Mouse (Mus musculus): ENCODE results near the gene Clptm1l. TPM values are rescaled to one million over a fixed set of nuclear protein-coding genes. Genes with fewer than 3 reads are reported as not detected.
A peak's percentile ranks its signal among the peaks of the same experiment; 100 is the strongest.

Gene Clptm1l
- polyA plus RNA-seq, 1 experiment from 2014 or later = 130 TPM

DNA sequence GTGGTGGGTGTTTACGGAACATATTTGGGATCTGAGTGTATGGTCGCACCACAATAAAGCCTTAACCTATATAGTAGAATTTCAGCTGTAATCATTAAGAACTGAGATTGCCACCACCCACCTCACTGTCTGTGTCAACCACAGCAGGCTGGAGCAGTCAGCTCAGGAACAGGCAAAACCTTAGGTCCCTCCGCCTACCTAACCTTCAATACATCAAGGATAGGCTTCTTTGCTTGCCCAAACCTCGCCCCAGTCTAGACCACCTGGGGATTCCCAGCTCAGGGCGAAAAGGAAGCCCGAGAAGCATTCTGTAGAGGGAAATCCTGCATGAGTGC, 22.6 kb downstream of the Clptm1l start:
- H3K27ac ChIP-seq = no peak overlapping the region
- WGBS = 45% methylated on average over 6 of the region's 6 CpGs
- ATAC-seq (ENCODE audit: insufficient number of reproducible peaks, insufficient read depth, low FRiP score, low TSS enrichment) = no peak

DNA sequence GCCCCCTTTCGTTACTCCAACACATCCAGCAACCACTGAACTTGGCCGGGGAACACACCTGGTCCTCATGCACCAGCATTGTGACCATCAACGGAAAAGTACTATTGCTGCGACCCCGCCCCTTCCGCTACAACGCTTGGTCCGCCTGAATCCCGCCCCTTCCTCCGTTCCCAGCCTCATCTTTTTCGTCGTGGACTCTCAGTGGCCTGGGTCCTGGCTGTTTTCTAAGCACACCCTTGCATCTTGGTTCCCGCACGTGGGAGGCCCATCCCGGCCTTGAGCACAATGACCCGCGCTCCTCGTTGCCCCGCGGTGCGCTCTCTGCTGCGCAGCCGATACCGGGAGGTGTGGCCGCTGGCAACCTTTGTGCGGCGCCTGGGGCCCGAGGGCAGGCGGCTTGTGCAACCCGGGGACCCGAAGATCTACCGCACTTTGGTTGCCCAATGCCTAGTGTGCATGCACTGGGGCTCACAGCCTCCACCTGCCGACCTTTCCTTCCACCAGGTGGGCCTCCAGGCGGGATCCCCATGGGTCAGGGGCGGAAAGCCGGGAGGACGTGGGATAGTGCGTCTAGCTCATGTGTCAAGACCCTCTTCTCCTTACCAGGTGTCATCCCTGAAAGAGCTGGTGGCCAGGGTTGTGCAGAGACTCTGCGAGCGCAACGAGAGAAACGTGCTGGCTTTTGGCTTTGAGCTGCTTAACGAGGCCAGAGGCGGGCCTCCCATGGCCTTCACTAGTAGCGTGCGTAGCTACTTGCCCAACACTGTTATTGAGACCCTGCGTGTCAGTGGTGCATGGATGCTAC, 23.1 kb downstream of the Clptm1l start, which contains the start of gene Tert:
Tert (plus strand) TSS at position 167 of the 805 bp plus-strand sequence.
- Histone ChIP-seq H3K36me3 (0 out of 2 replicates have a peak, but pooled peaks cover 6% of the 10 kb centered on the region), H3K4me3 (peak within 1 kb of the TSS; percentile 70), H3K9me3 (no peaks in the 10 kb centered on the region), H3K27me3 (no peaks in the 10 kb centered on the region), H3K9ac (peak within 1 kb of the TSS; percentile 82), H3K4me2 (replicated peaks) (peak within 1 kb of the TSS; percentile 93), H3K4me1 (peaks cover 16% of the 10 kb centered on the region), H3K27ac (no peak within 1 kb of the TSS)
- 10% methylated on average over 47 of the region's 47 CpGs for WGBS
- peak; percentile 83 for ATAC-seq (ENCODE audit: insufficient number of reproducible peaks, insufficient read depth, low FRiP score, low TSS enrichment)

More for the DNA sequence above, 22.6 kb downstream of the Clptm1l start:
- Histone ChIP-seq H3K36me3 (0 out of 2 replicates have a peak, but pooled peaks cover 6% of the 10 kb centered on the region), H3K4me2 (replicated peaks) (peak overlapping the region; percentile 93), H3K4me3 (peak overlapping the region; percentile 70), H3K4me1 (peaks cover 16% of the 10 kb centered on the region), H3K27me3 (no peaks in the 10 kb centered on the region), H3K9me3 (no peaks in the 10 kb centered on the region), H3K9ac (peak overlapping the region; percentile 82; the same call in 1 of the 2 replicates)

DNA sequence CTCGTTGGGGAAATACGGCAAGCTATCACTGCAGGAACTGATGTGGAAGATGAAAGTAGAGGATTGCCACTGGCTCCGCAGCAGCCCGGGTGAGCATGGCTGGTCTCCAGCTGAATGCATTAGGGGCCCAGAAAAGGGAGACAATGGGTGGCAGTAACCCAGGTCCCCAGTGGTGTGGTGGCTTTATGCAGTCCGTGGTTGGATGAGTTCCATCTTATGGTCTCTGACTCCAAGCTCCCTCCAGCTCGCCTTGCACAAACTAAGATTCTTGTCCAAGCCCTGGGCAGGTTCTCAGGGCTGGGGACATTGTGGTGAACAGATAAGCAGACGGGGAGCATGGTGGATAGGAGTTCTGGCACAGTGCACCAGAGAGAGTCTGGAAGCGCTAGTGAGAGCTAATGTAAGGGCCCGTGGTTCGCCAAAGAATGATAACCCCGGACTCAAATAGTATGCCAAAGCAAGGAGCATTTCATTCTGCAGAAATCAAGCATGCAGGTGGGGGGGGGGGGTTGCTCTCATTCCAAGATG, 24.8 kb downstream of the Clptm1l start:
- H3K36me3 ChIP-seq = peaks cover 5% of the 10 kb centered on the region; the same call in 1 of the 2 replicates
- WGBS = 90% methylated on average over 11 of the region's 11 CpGs
- H3K9me3 ChIP-seq = no peaks in the 10 kb centered on the region
- H3K27ac ChIP-seq = no peak overlapping the region
- H3K27me3 ChIP-seq = no peaks in the 10 kb centered on the region
- ATAC-seq (ENCODE audit: insufficient number of reproducible peaks, insufficient read depth, low FRiP score, low TSS enrichment) = no peak
- no peak overlapping the region for H3K9ac ChIP-seq
- H3K4me1 ChIP-seq = peaks cover 16% of the 10 kb centered on the region
- H3K4me3 ChIP-seq = no peak overlapping the region
- H3K4me2 ChIP-seq (replicated peaks) = 0 out of 2 replicates have a peak overlapping the region, but pooled peaks have one; percentile 5

GRCm38 (mm10) chr13:73631837-73632236, 28.0 kb downstream of the Clptm1l start:
- Histone ChIP-seq H3K4me1 (peaks cover 16% of the 10 kb centered on the region), H3K27ac (no peak overlapping the region), H3K4me3 (no peak overlapping the region), H3K27me3 (no peaks in the 10 kb centered on the region), H3K9ac (no peak overlapping the region), H3K36me3 (peaks cover 29% of the 10 kb centered on the region), H3K9me3 (no peaks in the 10 kb centered on the region), H3K4me2 (replicated peaks) (no peak overlapping the region)
- ATAC-seq (ENCODE audit: insufficient number of reproducible peaks, insufficient read depth, low FRiP score, low TSS enrichment) = no peak
- 90% methylated on average over 3 of the region's 3 CpGs for WGBS

DNA sequence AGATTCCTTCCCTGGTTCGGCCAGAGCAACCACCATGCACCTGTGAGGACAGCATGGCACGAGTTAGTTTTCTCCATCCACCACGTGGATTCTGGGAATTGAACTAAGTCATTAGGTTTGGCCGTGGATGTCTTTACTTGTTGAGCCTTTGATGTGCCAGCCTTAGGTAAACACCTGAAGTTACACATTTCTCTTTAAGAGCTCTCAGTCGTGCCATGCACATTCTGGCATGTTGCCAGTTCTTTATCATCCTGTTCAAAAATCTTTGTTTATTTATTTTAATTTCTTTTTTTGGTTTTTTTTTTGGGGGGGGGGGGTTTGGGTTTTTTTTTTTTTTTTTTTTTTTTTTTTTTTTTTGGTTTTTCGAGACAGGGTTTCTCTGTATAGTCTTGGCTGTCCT, 34.0 kb downstream of the Clptm1l start:
- Histone ChIP-seq H3K36me3 (peaks cover 47% of the 10 kb centered on the region), H3K4me1 (no peaks in the 10 kb centered on the region), H3K27ac (no peak overlapping the region), H3K27me3 (no peaks in the 10 kb centered on the region), H3K9ac (no peak overlapping the region), H3K9me3 (no peaks in the 10 kb centered on the region), H3K4me3 (no peak overlapping the region), H3K4me2 (replicated peaks) (no peak overlapping the region)
- no peak for ATAC-seq (ENCODE audit: insufficient number of reproducible peaks, insufficient read depth, low FRiP score, low TSS enrichment)
- WGBS = 78% methylated on average over 5 of the region's 6 CpGs

DNA sequence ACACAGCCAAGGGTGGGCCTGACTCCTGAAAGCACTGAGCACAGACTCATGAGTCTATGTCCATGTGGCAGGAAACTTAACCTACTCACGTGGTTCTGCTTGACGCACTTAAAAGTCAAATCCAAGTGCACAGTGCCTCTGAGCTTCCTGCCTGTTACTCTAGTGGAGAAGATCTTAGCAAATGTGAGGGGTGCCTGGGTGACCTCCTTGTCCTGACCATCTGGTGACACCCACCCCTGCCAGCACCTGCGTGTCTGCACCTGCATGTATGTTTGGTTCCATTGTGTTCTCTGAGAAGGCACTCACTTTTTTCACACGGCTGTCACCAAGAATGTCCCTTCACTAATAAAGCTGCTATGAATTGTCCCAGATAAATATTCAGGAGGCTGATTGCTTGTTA, 37.5 kb downstream of the Clptm1l start:
- H3K9me3 ChIP-seq = no peaks in the 10 kb centered on the region

GRCm38 (mm10) chr13:73646397-73647087, 42.7 kb downstream of the Clptm1l start:
- Histone ChIP-seq H3K36me3 (peaks cover 33% of the 10 kb centered on the region), H3K9me3 (no peaks in the 10 kb centered on the region), H3K4me3 (no peak overlapping the region), H3K27ac (no peak overlapping the region), H3K4me1 (no peaks in the 10 kb centered on the region), H3K9ac (no peak overlapping the region), H3K4me2 (replicated peaks) (no peak overlapping the region), H3K27me3 (no peaks in the 10 kb centered on the region)
- ATAC-seq (ENCODE audit: insufficient number of reproducible peaks, insufficient read depth, low FRiP score, low TSS enrichment) = no peak
- 38% methylated on average over 6 of the region's 6 CpGs for WGBS

More for the DNA sequence above, 37.5 kb downstream of the Clptm1l start:
- H3K4me3 ChIP-seq = no peak overlapping the region
- no peaks in the 10 kb centered on the region for H3K4me1 ChIP-seq
- peaks cover 24% of the 10 kb centered on the region for H3K36me3 ChIP-seq
- H3K27me3 ChIP-seq = no peaks in the 10 kb centered on the region
- H3K27ac ChIP-seq = no peak overlapping the region
- WGBS = 82% methylated on average over 4 of the region's 4 CpGs
- H3K9ac ChIP-seq = no peak overlapping the region
- ATAC-seq (ENCODE audit: insufficient number of reproducible peaks, insufficient read depth, low FRiP score, low TSS enrichment) = no peak
- no peak overlapping the region for H3K4me2 ChIP-seq (replicated peaks)

GRCm38 (mm10) chr13:73653266-73653665, 49.5 kb downstream of the Clptm1l start:
- H3K36me3 ChIP-seq = peaks cover 15% of the 10 kb centered on the region
- no peak overlapping the region for H3K4me3 ChIP-seq
- no peaks in the 10 kb centered on the region for H3K9me3 ChIP-seq
- no peaks in the 10 kb centered on the region for H3K27me3 ChIP-seq
- ATAC-seq (ENCODE audit: insufficient number of reproducible peaks, insufficient read depth, low FRiP score, low TSS enrichment) = no peak
- no peak overlapping the region for H3K9ac ChIP-seq
- no peaks in the 10 kb centered on the region for H3K4me1 ChIP-seq
- no peak overlapping the region for H3K4me2 ChIP-seq (replicated peaks)
- 78% methylated on average over 3 of the region's 3 CpGs for WGBS
- no peak overlapping the region for H3K27ac ChIP-seq

GRCm38 (mm10) chr13:73654976-73655375, 51.2 kb downstream of the Clptm1l start:
- no peaks in the 10 kb centered on the region for H3K27me3 ChIP-seq
- H3K9ac ChIP-seq = no peak overlapping the region
- H3K9me3 ChIP-seq = no peaks in the 10 kb centered on the region
- WGBS = 83% methylated on average over 3 of the region's 3 CpGs
- no peak overlapping the region for H3K27ac ChIP-seq
- peaks cover 4% of the 10 kb centered on the region; the same call in 1 of the 2 replicates for H3K36me3 ChIP-seq
- no peak for ATAC-seq (ENCODE audit: insufficient number of reproducible peaks, insufficient read depth, low FRiP score, low TSS enrichment)
- H3K4me3 ChIP-seq = no peak overlapping the region
- H3K4me2 ChIP-seq (replicated peaks) = no peak overlapping the region
- H3K4me1 ChIP-seq = no peaks in the 10 kb centered on the region

DNA sequence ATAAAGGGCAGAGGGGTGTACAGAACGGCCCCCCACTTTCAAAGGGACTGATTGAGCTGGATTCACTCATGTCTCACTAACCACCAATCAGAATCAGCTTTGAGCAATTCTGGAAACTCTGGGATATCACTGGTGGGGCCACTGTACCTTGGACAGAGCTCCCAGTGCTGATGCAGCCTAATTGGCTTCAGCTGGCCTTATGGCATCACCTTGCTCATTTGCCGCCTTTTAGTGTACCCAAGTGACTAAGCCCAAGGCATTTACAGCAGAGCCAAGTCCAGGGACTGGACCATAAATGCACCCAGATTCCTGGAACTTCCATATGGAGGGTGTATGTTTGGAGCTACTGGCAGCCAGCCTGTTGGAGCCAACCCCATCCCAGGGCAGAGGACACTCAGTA, 55.1 kb downstream of the Clptm1l start:
- WGBS = 35% methylated on average over 2 of the region's 2 CpGs
- H3K36me3 ChIP-seq = no peaks in the 10 kb centered on the region
- H3K4me1 ChIP-seq = no peaks in the 10 kb centered on the region
- H3K27ac ChIP-seq = no peak overlapping the region
- no peaks in the 10 kb centered on the region for H3K9me3 ChIP-seq
- ATAC-seq (ENCODE audit: insufficient number of reproducible peaks, insufficient read depth, low FRiP score, low TSS enrichment) = no peak
- no peak overlapping the region for H3K9ac ChIP-seq
- no peak overlapping the region for H3K4me2 ChIP-seq (replicated peaks)
- no peaks in the 10 kb centered on the region for H3K27me3 ChIP-seq
- no peak overlapping the region for H3K4me3 ChIP-seq

DNA sequence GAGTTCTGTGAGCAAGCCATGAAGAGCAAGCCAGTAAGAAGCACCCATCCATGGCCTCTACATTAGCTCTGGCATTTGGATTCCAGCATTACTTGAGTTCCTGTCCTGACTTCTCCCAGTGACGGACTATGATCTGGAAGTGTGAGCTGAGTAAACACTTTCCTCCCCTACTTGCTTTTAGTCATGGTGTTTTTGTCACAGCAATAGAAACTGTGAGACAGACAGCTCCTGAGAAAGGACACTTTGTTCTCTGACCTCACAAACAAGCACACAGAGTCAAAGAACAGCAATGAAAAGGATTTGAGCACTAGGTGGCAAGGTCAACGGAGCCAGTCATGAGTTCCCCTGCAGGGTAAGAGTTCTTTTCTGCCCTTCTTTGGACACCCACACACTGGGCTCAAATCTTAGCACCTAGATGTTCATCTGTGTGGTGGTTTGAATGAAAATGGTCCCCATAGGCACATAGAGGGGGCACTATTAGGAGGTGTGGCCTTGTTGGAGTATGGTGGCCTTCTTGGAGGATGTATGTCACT, 56.4 kb downstream of the Clptm1l start:
- H3K4me1 ChIP-seq = no peaks in the 10 kb centered on the region
- ATAC-seq (ENCODE audit: insufficient number of reproducible peaks, insufficient read depth, low FRiP score, low TSS enrichment) = no peak
- no peaks in the 10 kb centered on the region for H3K27me3 ChIP-seq
- H3K9me3 ChIP-seq = no peaks in the 10 kb centered on the region
- H3K9ac ChIP-seq = no peak overlapping the region
- H3K27ac ChIP-seq = no peak overlapping the region
- H3K4me2 ChIP-seq (replicated peaks) = no peak overlapping the region
- no peaks in the 10 kb centered on the region for H3K36me3 ChIP-seq
- no peak overlapping the region for H3K4me3 ChIP-seq
- 67% methylated on average over 2 of the region's 2 CpGs for WGBS
